Comparison of ENCODE assay signal across 23 mouse cellular contexts in genomic region chr10:121687511-121687910, GRCm38 (mm10). TPM values are rescaled to one million over a fixed set of nuclear protein-coding genes. Genes with fewer than 3 reads are reported as not detected.
A peak's percentile ranks its signal among the peaks of the same experiment; 100 is the strongest.
DNase-seq lines count a peak whose midpoint lies in the region; ATAC-seq and TF ChIP-seq lines count a peak whose summit lies in the region.
"Had no signal": no experiment of that assay in that cellular context is flagged by ENCODE, and none has a peak within 500 bp of the region (broad histone marks: within the 10 kb centered on the region; RNA-seq: fewer than 3 reads in every experiment).

No protein-coding gene starts in this region.

- no peak overlapping the region for H3K4me3 ChIP-seq in heart, postnatal 0 days (ENCODE audit: low read depth, low read length)
- H3K4me3 ChIP-seq in lung, embryonic 14.5 days (ENCODE audit: low read depth, low read length) = no peak overlapping the region
- no peak overlapping the region for H3K4me3 ChIP-seq in lung, adult 2 months (replicated peaks; ENCODE audit: extremely low read depth, low read depth, low read length)
- H3K4me3 ChIP-seq in forebrain, embryonic 12.5 days (replicated peaks) = no peak overlapping the region
- H3K4me3 ChIP-seq: forebrain, embryonic 10.5 days; heart, embryonic 10.5 days; hindbrain, embryonic 12.5 days; midbrain, embryonic 12.5 days had no signal

- 0 out of 2 replicates have a peak, but pooled peaks have one; percentile 5 for ATAC-seq in heart, postnatal 0 days (ENCODE audit: insufficient read depth, low read depth)
- no peak for ATAC-seq in lung, embryonic 14.5 days (ENCODE audit: insufficient read depth)
- ATAC-seq in forebrain, embryonic 12.5 days (ENCODE audit: low FRiP score) = no peak
- ATAC-seq: forebrain, postnatal 0 days had no signal

- TF ChIP-seq POLR2A in lung, adult 2 months (IDR thresholded peaks at IDR 0.05; ENCODE audit: borderline replicate concordance, extremely low read depth, low read depth, low read length) = no peak

- no peak for TF ChIP-seq CTCF in heart, postnatal 0 days (IDR thresholded peaks at IDR 0.05; ENCODE audit: low read depth)
- TF ChIP-seq CTCF in lung, embryonic 14.5 days (IDR thresholded peaks at IDR 0.05; ENCODE audit: low read depth) = peak; percentile 16
- no peak for TF ChIP-seq CTCF in lung, adult 2 months (IDR thresholded peaks at IDR 0.05; ENCODE audit: insufficient read depth, low read length)

- H3K9ac ChIP-seq in heart, postnatal 0 days (replicated peaks; ENCODE audit: low read depth, low read length) = no peak overlapping the region
- no peak overlapping the region for H3K9ac ChIP-seq in lung, embryonic 14.5 days
- no peak overlapping the region for H3K9ac ChIP-seq in forebrain, embryonic 12.5 days
- H3K9ac ChIP-seq: forebrain, postnatal 0 days; hindbrain, embryonic 12.5 days; liver, embryonic 14.5 days; midbrain, embryonic 12.5 days had no signal

- H3K4me2 ChIP-seq in heart, postnatal 0 days (ENCODE audit: low read depth, low read length) = no peak overlapping the region
- no peak overlapping the region for H3K4me2 ChIP-seq in lung, embryonic 14.5 days
- no peak overlapping the region for H3K4me2 ChIP-seq in forebrain, embryonic 12.5 days
- H3K4me2 ChIP-seq: hindbrain, embryonic 12.5 days; midbrain, embryonic 12.5 days had no signal

- TF ChIP-seq EP300 in heart, postnatal 0 days (IDR thresholded peaks at IDR 0.05; ENCODE audit: low read depth) = no peak

- no peaks in the 10 kb centered on the region for H3K36me3 ChIP-seq in heart, postnatal 0 days (replicated peaks; ENCODE audit: control insufficient read depth, insufficient read depth, low read length)
- H3K36me3 ChIP-seq in lung, embryonic 14.5 days (ENCODE audit: insufficient read depth) = no peaks in the 10 kb centered on the region
- no peaks in the 10 kb centered on the region for H3K36me3 ChIP-seq in forebrain, embryonic 12.5 days (replicated peaks)
- H3K36me3 ChIP-seq: forebrain, embryonic 10.5 days; heart, embryonic 10.5 days; hindbrain, embryonic 12.5 days; midbrain, embryonic 12.5 days had no signal

- no peaks in the 10 kb centered on the region for H3K4me1 ChIP-seq in heart, postnatal 0 days (ENCODE audit: control insufficient read depth, insufficient read depth)
- H3K4me1 ChIP-seq in lung, embryonic 14.5 days (ENCODE audit: insufficient read depth) = 0 out of 2 replicates have a peak, but pooled peaks cover 2% of the 10 kb centered on the region
- no peaks in the 10 kb centered on the region for H3K4me1 ChIP-seq in lung, adult 2 months (ENCODE audit: control insufficient read depth, insufficient read depth, low read length)
- 0 out of 2 replicates have a peak, but pooled peaks cover 3% of the 10 kb centered on the region for H3K4me1 ChIP-seq in forebrain, embryonic 12.5 days

- WGBS in heart, postnatal 0 days = 73% methylated on average over 7 of the region's 7 CpGs
- 75% methylated on average over 7 of the region's 7 CpGs for WGBS in lung, embryonic 14.5 days
- WGBS in lung, adult 2 months = 77% methylated on average over 7 of the region's 7 CpGs
- WGBS in forebrain, embryonic 12.5 days = 79% methylated on average over 7 of the region's 7 CpGs

- no peak overlapping the region for H3K27ac ChIP-seq in heart, postnatal 0 days (ENCODE audit: low read depth)
- no peak overlapping the region for H3K27ac ChIP-seq in lung, embryonic 14.5 days (ENCODE audit: low read depth)
- no peak overlapping the region for H3K27ac ChIP-seq in forebrain, embryonic 12.5 days
- H3K27ac ChIP-seq: forebrain, embryonic 10.5 days; heart, embryonic 10.5 days; hindbrain, embryonic 12.5 days; liver, embryonic 14.5 days; midbrain, embryonic 12.5 days; stomach, postnatal 0 days had no signal

- H3K27me3 ChIP-seq in heart, postnatal 0 days (ENCODE audit: control insufficient read depth, insufficient read depth, low read length) = no peaks in the 10 kb centered on the region
- H3K27me3 ChIP-seq in lung, embryonic 14.5 days (ENCODE audit: insufficient read depth, low read length) = no peaks in the 10 kb centered on the region
- no peaks in the 10 kb centered on the region for H3K27me3 ChIP-seq in forebrain, embryonic 12.5 days
- H3K27me3 ChIP-seq: hindbrain, embryonic 12.5 days; midbrain, embryonic 12.5 days had no signal

- DNase-seq in heart, postnatal 0 days (ENCODE audit: low spot score) = no peak
- no peak for DNase-seq in heart, postnatal 4 days
- DNase-seq in lung, embryonic 14.5 days = no peak
- DNase-seq in lung, adult 2 months = no peak
- peak; percentile 72 for DNase-seq in R1 (ENCODE audit: low read depth, low spot score)
- no peak for DNase-seq in neural tube, embryonic 10.5 days (ENCODE audit: extremely low spot score, low spot score)
- DNase-seq: adrenal gland, adult 2 months; cerebellum, adult 11-12 months; forebrain, postnatal 0 days; gastrocnemius, postnatal 36 days; heart, postnatal 10 days; kidney, adult 9 months; kidney, postnatal 25 days; right cerebral cortex, postnatal 14 days had no signal

- H3K9me3 ChIP-seq in heart, postnatal 0 days (replicated peaks; ENCODE audit: control insufficient read depth, low read length) = no peaks in the 10 kb centered on the region
- no peaks in the 10 kb centered on the region for H3K9me3 ChIP-seq in lung, embryonic 14.5 days (ENCODE audit: low read depth, low read length)
- H3K9me3 ChIP-seq in forebrain, embryonic 12.5 days = no peaks in the 10 kb centered on the region
- H3K9me3 ChIP-seq: forebrain, embryonic 10.5 days; heart, embryonic 10.5 days; hindbrain, embryonic 12.5 days; midbrain, embryonic 12.5 days had no signal

RNA-seq across cellular contexts. Expression of gene D930020B18Rik, which starts 46.1 kb away (rescaled TPM):
- not detected in 2 replicates for total RNA-seq in heart, postnatal 0 days (2014; rRNA removed; ENCODE audit: low replicate concordance)
- 0.07 TPM in 1 of 2 replicates, not detected in the other for polyA plus RNA-seq in heart, postnatal 0 days (2015; fragmentation: Nextera tagmentation; extraction: Ambion mirVana)
- total RNA-seq in heart, postnatal 4 days (2021) = not detected
- 0.46 and 0.54 TPM in 2 replicates for polyA plus RNA-seq in lung, embryonic 14.5 days (2014; fragmentation: Nextera tagmentation; extraction: Ambion mirVana)
- 0.59 and 1.0 TPM in 2 replicates for polyA plus RNA-seq in lung, adult 2 months (2012; rRNA removed)
- polyA plus RNA-seq in forebrain, embryonic 12.5 days (2016; fragmentation: Nextera tagmentation; extraction: Ambion mirVana) = 0.63 and 1.3 TPM in 2 replicates
- total RNA-seq: adrenal gland, adult 2 months; gastrocnemius, postnatal 36 days; heart, postnatal 10 days; neutrophil, adult 5-6 weeks had no signal
- polyA plus RNA-seq: adrenal gland, adult 2 months; C2C12; midbrain, embryonic 12.5 days had no signal

RNA-seq across cellular contexts. Expression of gene BC048403, which starts 52.2 kb away (rescaled TPM):
- total RNA-seq in heart, postnatal 0 days (2014; rRNA removed; ENCODE audit: low replicate concordance) = 1.5 and 1.7 TPM in 2 replicates
- 1.1 and 1.2 TPM in 2 replicates for polyA plus RNA-seq in heart, postnatal 0 days (2015; fragmentation: Nextera tagmentation; extraction: Ambion mirVana)
- total RNA-seq in heart, postnatal 4 days (2021) = 1 to 10 TPM; 2.7 to 2.9 TPM
- polyA plus RNA-seq in lung, embryonic 14.5 days (2014; fragmentation: Nextera tagmentation; extraction: Ambion mirVana) = 3.4 and 4.3 TPM in 2 replicates
- 8.5 and 9.4 TPM in 2 replicates for polyA plus RNA-seq in lung, adult 2 months (2012; rRNA removed)
- 2.5 and 3.0 TPM in 2 replicates for polyA plus RNA-seq in forebrain, embryonic 12.5 days (2016; fragmentation: Nextera tagmentation; extraction: Ambion mirVana)
